Mouse (Mus musculus): ENCODE results near the gene Cd81.

The Cd81 gene

DNA sequence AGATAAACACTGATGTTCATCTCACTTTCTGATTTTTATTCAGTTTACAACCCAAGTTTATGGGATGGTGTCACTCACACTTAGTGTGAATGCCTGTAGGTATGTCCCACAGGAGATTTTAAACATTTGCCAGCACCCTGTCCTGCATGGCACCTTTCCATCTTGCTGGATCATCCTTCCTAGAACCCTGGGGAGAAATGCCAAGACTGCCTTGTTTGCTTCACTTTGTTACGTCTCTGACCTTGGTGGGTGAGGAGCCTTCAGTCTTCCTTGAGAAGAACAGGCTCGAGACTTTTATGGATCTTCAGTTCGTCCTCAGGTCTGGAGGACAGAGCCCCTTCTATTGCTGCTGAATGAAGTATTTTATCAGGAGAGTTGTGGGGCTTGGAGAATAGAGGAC lies 3.2 kb upstream of the Cd81 start:
- no peak for DNase-seq (ENCODE audit: low read depth, low spot score)

DNA sequence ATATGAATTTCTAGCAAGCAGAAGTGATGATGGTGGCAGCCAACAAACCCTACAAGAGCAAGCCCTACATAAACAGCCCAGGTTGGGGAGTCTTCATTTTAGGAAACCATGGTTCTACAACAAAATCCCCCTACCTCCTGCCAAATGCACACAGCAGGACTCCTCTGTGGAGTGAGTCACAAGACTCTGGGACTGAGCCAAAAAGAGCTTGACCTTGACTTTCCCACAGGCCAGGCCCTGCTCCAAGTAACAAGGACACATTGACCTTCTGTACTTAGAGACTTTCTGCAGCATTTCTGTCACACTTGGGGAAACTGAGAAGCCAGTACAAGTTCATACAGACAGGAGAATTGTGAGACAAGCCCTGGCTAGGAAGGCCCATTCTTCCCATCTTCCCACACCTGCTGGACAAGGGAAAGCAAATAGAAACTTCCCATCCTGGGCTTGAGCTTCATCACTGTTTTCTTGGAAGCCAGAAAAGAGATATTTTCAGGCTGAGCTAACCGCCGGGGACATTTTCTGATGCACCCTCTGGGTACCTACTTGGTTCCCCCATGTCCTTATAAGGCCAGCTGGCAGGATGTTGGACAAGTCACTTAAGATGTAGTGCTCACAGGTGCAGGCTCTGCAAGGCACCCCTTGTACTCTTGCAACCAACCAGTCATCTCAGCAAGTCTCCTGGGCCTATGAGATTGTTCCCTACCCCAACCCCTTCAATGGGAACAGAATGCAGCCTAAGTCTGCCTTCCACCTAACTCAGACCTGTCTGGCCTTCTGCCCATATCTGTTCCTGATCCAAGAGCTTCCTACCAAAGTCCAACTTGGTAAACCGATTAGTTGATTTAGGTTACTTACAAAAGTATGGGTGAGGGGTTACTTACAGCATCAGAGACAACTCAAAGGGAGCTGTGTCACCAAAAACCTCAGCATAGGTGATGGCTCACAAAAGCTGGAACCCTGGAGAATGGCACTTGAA lies 2.4 kb upstream of the Cd81 start:
- DNase-seq (ENCODE audit: low read depth, low spot score): peak; percentile 83

DNA sequence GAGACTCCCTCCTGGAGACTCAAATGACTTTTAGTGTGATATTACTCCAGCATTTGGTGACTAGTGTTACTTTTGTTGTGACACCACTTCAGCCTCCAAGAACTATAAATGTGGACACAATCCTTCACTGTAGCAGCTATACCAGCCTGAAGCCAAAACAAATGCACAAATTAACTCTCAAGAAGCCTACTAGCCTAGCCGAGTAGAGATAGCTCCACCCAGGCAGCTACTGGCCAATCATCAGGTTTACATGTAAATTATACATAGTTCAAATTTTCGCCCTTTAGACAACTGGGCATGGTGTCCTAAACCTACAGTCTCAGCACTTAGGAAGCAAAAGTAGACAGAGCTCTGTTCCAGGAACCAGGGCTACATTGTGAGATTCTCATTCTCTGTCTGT lies 1.2 kb upstream of the Cd81 start:
- DNase-seq (ENCODE audit: low read depth, low spot score): peak; percentile 71

DNA sequence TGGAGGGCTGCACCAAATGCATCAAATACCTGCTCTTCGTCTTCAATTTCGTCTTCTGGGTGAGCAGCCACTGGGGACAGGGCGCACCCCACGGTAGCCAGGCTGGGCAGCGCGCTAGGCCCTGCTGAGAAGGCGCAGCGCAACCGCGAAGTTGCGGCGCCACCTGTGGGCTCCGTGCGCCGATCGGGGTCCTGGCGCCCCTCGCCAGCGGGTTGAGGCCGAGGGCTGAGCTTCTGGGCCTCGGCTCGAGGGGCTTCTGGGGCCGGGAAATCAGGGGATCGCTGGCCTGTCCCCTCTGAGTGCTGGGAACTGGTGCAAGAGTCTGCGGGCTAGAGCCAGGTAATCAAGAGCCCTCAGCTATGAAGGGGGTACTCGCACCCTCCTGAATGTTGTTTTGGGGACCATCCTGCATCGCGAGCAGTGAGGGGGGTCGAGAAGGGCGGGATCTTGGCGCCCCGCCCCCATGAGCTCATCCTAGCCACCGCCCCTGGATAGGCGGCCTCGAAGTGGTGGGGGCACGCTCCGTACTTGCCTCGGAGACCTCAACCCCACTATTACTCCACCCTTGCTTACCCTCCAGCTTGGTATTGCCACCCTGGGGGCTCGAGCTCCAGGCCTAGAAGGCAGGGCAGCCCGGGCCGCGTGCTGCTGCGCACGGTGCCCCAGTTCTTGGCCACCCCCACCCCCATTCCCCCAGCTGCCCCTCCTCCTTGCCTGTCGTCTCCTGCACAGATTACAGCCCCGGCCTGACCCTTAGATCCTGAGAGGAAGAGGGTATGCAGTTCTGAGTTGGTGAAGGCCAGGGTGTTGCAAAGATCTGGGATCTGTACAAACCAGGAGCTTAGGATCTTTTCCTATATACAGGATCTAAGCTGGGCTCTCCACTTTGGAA lies 715 bp downstream of the Cd81 start:
- DNase-seq (ENCODE audit: low read depth, low spot score): peak; percentile 85

DNA sequence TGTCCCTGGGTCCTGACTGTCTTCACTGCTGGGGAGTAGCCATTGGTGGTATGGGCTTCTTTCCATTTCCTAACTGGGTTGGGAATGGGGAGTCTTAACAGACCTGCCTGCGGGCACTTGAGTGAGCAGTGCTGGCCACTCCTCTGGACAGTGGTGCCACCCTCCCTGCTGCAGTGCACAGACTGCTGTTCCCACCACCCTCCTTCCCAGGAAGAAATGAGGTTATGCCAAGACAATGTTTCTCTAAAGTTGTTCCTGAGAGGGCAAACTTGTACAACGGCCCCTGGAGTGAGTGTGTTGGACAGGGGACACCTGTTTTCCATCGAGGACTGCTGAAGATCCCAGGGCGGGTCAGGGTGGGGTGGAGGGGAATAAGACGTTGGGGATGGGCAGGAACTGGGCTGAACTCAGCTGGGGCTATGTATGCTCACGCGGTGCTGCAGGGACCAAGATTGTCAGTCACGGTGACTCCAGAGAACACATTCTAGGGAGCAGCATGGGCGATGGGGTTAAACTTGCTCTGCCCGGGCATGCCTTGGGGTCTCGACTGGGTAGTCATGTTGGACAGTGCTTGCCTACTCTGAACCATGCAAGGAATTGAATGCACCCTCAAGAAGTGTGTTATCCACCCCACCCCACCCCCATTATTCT lies 1.5 kb downstream of the Cd81 start:
- DNase-seq (ENCODE audit: low read depth, low spot score): no peak

DNA sequence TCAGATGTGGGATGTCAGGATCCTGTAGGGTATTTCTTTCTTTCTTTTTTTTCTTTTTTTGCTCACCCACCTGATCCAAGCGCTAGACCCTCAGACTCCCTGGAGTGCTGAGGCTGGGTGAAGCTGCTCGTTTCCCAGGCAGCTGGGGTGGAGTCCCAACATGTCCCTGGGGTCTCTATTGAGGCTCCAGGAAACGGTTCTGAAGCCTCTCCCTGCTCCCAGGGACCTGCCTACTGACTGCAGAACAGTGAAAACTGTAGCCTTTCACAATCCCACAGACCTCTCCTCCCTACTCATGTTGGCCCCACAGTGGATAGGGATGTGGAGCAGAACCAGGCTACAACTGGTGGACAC lies 2.0 kb downstream of the Cd81 start:
- DNase-seq (ENCODE audit: low read depth, low spot score): no peak

DNA sequence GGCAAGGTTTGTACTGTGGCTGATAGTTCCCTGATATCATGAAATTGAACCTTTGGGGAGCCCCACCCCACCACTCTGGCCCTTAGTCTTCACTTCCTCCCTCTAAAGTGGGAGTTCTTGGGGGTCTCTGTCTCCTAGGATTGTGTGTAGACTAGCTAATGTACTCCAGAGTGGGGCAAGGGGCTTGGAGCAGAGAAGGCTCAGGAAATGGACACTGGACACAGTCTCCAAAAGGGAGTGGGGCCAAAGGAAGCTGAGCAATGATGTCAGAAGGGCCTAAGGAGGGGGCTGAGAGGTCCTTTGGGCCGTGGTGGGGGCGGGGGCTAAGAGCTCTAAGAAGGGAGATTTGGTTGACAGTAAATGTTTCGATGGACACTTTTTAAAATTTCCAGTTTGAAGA lies 2.5 kb downstream of the Cd81 start:
- no peak for DNase-seq (ENCODE audit: low read depth, low spot score)

DNA sequence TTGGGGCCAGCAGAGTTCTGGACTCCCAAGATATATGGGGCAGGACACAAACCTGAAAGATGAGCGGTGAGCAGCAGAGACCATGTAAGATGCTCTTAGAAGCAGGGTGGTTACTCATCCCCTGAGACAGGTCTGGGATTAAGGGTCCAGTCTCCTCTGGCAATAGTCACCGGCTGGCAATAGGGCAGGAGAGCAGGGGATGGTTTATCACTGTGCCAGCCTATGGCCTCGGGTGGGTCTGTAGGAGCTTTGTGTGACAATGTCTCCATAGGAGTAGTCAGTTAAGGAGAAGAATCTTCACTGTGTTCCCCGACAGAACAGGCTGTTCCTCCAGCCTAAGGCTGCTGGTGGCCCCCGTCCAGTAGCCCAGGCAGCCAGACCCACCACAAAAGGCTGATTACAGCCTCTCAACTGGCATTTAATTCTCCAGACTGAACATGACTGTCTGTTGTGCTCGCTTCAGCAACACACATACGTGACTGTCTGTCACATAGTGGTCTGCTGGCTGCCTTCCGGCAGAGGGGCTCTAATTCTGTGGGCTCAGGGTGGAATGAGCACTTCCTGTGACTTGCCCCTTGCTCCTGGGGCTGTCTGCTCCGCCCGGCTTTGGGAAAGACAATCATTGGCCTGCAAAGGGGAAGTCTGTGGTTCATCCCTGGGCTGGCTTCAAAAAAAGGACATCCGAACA lies 3.1 kb downstream of the Cd81 start:
- DNase-seq (ENCODE audit: low read depth, low spot score): no peak

DNA sequence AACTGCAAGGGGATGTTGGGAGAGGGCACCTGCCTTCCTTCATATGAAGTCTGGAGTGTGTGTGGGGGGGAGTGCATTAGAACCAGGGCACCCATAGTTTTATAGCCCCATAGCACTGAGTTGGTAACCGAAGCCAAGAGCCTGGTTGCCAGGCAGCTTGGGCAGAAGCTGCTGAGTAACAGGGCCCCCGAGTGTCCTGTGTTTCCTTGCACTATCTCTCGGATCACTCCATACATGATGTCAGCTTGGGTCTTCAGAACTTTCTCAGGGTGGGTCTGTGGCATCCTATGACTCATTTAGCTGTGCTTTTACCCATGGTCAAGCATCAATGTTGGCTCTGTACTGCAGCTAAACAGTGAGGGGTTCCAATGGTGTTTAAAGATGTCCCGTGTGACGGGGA lies 4.5 kb downstream of the Cd81 start:
- DNase-seq (ENCODE audit: low read depth, low spot score): no peak

DNA sequence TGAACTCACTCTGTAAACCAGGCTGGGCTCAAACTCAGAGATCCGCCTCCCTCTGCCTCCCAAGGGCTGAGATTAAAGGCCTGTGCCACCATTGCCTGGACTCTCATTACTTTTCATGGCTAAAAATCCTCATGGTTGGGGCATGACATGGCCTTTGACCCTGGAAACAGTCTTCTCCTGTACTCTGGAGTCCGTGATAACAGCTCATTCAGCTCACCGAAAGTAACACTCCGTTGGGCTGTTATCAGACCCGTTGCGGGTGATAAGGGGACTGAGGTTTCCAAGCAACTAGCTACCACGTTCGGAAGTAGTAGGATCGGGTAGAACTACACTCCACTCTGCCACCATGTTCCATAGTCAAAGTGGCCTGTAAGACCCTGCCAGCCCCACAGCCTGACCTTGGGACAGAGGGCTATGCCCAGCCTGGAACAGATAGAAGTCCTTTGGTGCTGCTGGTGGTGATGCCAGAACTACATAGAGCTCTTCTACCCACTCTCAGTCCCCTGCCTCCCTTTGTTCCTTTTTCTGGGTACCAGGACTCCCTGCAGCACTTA lies 5.2 kb downstream of the Cd81 start:
- DNase-seq (ENCODE audit: low read depth, low spot score): no peak

DNA sequence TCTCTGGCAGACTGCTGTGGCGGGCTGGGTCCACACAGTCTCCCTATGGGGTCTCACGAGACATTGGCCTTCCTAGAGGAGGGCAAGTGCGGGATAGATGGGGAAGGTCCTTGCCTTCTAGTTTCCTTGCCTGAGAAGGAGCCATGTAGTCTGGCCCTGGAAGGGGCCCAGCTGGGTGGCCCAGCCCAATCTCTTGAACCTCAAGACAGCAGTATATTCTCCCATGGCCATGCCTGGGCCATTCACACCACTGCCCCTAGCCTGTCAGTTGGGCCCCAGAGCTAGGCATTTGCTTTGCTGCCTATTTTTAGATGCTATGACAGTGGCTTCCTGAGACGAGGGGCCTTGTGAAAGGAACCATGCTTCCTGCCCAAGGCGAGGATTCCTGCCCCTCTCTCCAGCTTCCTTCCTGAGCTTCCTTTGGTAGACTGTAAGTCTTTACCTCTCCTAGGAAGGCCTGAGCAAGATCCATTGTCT lies 5.7 kb downstream of the Cd81 start:
- DNase-seq (ENCODE audit: low read depth, low spot score): no peak

DNA sequence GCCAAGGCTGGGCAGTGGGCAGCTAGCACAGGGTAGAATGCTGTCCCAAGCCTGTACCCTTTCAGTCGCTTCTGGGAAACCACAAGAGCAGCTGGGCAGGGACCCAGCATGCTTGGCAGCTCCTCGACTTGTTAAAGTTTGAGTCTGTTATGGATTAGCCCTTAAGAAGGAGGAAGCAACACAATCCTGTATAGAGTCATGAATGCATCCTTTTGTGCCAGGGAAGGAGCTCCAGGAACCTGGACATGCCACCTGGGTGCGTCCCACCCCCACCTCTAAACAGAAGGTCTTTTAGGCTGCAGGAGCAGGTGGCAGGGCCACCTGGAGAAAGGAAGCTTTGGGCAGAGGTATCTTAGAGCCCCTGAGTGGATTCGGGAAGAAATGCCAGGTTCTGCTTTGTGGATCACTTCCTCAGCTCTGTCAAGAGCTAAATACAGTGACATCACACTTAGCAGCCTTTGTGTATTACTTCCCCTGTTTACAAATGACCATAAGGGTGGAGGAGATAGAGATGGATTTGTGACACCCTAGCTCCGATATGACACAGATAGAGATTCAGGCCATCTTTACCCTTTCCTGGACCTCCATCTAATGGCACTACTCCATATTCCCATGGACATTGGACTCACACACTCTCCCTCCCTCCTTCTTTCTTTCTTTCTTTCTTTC lies 6.8 kb downstream of the Cd81 start:
- DNase-seq (ENCODE audit: low read depth, low spot score): no peak

DNA sequence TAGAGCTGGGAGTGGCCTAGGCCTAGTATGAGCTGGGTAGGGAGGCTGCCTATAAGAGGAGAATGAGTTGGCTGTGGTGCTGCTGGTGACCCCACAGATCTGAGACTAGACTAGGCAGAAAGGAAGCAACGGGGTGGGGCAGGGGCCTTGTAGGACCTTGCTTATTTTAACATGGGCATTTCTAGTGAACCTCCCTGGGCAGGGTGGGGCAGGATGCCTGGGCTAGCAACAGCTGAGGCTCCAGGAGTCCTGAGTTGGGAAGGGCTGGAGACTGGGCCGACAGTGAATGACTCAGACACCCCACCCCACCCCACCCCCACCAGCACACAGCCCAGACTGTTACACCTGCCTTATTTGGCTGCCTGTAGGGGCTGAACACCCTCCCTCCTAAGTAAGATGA lies 10.2 kb downstream of the Cd81 start:
- no peak for DNase-seq (ENCODE audit: low read depth, low spot score)

DNA sequence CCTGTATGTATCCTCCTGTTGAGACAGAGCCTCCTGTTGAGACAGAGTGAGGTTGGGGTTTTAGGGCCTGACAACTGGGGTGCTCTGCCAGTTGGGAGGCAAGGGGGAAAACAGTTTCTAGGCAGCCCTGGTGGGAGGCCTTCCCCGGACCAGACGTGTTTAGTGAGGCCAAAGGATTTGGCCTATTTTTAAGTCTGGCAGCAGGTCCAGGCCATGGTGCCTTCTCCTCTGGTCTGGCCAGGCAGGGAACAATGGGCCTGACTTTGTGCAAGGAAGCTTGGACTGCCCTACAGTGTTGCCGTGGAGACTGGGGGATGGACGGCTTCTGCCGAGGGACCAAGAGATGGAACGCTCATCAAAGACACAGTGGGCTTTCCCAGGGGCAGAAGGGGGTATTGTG lies 11.7 kb downstream of the Cd81 start:
- no peak for DNase-seq (ENCODE audit: low read depth, low spot score)

DNA sequence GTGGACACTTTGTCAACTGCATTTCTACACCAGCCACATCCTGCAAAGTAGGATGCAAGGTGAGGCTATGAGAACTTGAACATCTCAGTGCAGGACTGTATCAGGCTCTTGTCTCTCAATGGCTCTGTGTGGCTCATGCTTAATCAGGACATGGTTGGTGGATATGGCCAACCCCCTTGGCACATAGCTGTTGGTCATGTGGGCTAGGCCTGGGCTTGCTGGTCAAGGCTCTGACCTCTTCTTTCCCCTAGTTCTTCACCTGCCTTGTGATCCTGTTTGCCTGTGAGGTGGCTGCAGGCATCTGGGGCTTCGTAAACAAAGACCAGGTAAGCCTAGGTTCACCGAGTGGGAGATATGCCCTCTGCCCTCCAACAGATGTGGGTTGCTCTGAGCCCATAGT lies 13.2 kb downstream of the Cd81 start:
- DNase-seq (ENCODE audit: low read depth, low spot score): no peak

DNA sequence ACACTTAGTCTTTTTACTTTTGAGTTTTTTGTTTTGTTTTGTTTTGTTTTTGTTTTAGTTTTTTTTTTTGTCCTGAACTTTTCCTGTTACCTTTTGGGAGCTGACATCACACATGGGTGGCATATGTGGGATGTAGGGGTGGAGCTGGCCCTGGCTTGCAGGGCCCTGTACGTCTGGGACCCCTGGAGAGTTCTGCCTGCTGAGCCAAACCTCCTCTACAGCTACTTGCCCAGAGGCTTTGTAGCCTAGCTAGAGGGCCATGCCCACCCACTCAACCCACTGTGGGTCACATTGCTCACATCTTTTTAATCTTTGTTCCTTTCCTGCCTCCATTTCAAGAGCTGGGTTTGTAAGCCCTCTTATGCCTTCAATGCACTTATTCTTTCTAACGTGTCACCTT lies 14.9 kb downstream of the Cd81 start:
- DNase-seq (ENCODE audit: low read depth, low spot score): no peak

DNA sequence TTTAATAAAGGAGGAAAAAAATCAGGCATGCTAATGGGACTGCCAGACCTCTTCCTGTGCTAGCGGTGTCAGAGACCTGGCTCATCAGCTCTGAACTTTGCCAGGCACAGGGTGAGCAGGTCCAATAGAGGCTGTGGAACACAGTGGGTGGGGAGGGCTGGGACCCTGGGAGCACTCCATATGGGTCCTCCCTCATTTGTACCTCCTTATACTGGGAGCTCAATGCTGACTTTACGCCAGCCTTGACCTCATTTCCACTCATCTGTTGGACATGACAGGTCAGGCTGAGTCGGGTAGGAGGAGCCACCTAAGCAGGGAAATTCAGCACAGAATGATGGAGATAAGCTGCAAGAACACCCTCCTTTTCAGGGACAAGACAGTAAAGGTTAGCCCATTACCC lies 15.4 kb downstream of the Cd81 start:
- DNase-seq (ENCODE audit: low read depth, low spot score): no peak

DNA sequence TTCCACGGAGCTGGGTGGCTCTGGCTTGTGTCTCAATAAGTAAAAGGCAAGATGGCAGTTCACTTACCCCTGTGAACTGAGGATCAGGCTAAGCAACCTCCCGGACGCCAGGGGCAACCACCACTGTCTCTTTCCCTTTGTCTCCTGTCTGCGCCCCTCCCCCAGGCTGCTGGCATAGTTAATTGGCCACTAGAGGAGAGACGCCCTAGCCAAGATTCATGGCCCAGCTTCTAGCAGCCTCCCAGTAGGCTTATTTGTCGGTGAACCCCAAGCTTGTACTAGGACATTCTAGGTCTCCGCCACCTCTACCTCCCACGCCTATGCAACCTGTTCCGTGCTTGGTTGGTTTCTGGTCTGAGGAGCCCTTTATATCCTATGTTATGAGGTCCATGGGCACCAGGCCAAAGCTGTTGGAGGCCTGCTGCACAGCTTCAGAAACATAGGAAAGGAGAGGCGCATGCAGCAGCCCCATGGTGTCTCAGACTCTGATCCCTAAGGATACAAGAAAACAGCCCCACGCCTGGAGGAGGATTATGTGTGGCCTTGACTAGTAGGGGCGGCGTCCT lies 15.9 kb downstream of the Cd81 start:
- no peak for DNase-seq (ENCODE audit: low read depth, low spot score)

DNA sequence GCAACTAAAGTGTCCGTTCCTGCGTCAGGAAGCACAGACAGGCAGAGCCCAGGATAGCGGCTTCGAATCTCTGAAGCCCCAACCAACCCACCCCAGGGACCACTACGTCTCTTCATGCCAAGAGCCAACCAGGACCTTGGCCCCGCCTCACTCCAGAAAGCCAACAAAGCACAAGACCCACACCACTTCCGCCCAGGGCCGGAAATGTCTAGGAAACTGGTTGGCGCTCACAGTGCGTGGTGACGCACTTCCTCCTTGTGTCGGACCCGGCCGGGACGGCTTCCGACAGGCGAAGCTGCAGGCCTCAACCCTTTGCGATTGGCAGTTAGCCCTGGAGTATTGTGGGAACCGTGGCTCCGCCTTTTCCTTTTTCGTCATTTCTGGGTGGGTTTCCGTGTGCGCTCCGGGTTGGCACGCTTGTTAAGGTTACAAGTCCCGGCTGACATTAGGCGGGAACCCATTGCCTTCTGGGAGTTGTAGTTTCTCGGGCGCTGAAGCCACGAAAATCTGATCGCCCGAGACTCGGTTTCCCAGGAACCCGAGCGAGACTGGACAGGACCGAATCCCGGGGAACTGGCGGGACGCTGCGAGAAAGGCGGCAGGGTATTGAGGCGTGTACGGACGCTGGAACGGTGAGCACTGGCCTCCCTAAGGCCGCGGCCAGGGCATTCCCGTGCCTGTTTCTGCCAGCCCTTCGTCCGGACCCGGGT lies 16.5 kb downstream of the Cd81 start, which contains the start of gene Tssc4:
TSS of gene Tssc4 (plus strand) at position 368 of the 710 bp plus-strand sequence.
- peak; percentile 99 for DNase-seq (ENCODE audit: low read depth, low spot score)
